Mouse (Mus musculus): ENCODE measurements at regions not wholly inside any gene's neighbourhood (a gene's known extent, or its start where the extent isn't known, plus 50 kb on each side); places are given as distances from the start of the nearest gene placed in this dataset.
"Not testable (repeated sequence)": the region's sequence is repeated elsewhere in the genome, so short reads cannot be mapped to it uniquely, and the experiment has no call there.

- DNase-seq: no peak
Observed at GRCm38 (mm10) chr14:37571971-37572370, 436.9 kb upstream of the Ghitm start.

GRCm38 (mm10) chr14:37558258-37558657 is 423.2 kb upstream of the Ghitm start:
- no peak for DNase-seq

GRCm38 (mm10) chr14:37523616-37524015 is 388.5 kb upstream of the Ghitm start:
- no peak for DNase-seq

- not testable (repeated sequence) for DNase-seq
Observed at GRCm38 (mm10) chr14:37520631-37521030, 385.6 kb upstream of the Ghitm start.

GRCm38 (mm10) chr14:37505314-37505713 is 370.2 kb upstream of the Ghitm start:
- no peak for DNase-seq

- no peak for DNase-seq
Observed at GRCm38 (mm10) chr14:37490711-37491110, 355.6 kb upstream of the Ghitm start.

GRCm38 (mm10) chr14:37485292-37485691 is 350.2 kb upstream of the Ghitm start:
- peak; percentile 1 for DNase-seq

- no peak for DNase-seq
Observed at GRCm38 (mm10) chr14:37477599-37477998, 342.5 kb upstream of the Ghitm start.

GRCm38 (mm10) chr14:37468711-37469110 is 333.6 kb upstream of the Ghitm start:
- no peak for DNase-seq

- DNase-seq: no peak
Observed at GRCm38 (mm10) chr14:37440874-37441273, 305.8 kb upstream of the Ghitm start.

- no peak for DNase-seq
Observed at GRCm38 (mm10) chr14:37430656-37431055, 295.6 kb upstream of the Ghitm start.

GRCm38 (mm10) chr14:37425506-37425905 is 290.4 kb upstream of the Ghitm start:
- no peak for DNase-seq

GRCm38 (mm10) chr14:37421566-37421965 is 286.5 kb upstream of the Ghitm start:
- DNase-seq: no peak

GRCm38 (mm10) chr14:37412583-37412982 is 277.5 kb upstream of the Ghitm start:
- not testable (repeated sequence) for DNase-seq

GRCm38 (mm10) chr14:37371972-37372371 is 236.9 kb upstream of the Ghitm start:
- no peak for DNase-seq

GRCm38 (mm10) chr14:37361896-37362295 is 226.8 kb upstream of the Ghitm start:
- DNase-seq: no peak

GRCm38 (mm10) chr14:37355968-37356704 is 221.1 kb upstream of the Ghitm start:
- peak; percentile 3 for DNase-seq

- DNase-seq: no peak
Observed at GRCm38 (mm10) chr14:37323392-37323791, 188.3 kb upstream of the Ghitm start.

- no peak for DNase-seq
Observed at GRCm38 (mm10) chr14:37315239-37315895, 180.3 kb upstream of the Ghitm start.

- DNase-seq: no peak
Observed at GRCm38 (mm10) chr14:37313906-37314305, 178.8 kb upstream of the Ghitm start.

- DNase-seq: no peak
Observed at GRCm38 (mm10) chr14:37312887-37313286, 177.8 kb upstream of the Ghitm start.

- no peak for DNase-seq
Observed at GRCm38 (mm10) chr14:37306622-37307274, 171.7 kb upstream of the Ghitm start.

GRCm38 (mm10) chr14:37298631-37299030 is 163.6 kb upstream of the Ghitm start:
- DNase-seq: no peak

- DNase-seq: no peak
Observed at GRCm38 (mm10) chr14:37296531-37296930, 161.5 kb upstream of the Ghitm start.

Measured in thymus, postnatal 25 days (tissue).